Mouse (Mus musculus) kidney, adult 2 months (tissue): ENCODE results near the gene Ap1b1.

ENCODE experiments used
- CTCF ChIP-seq: fragments of 200-500 bp; conservative IDR thresholded peaks from 2 replicates; pipeline ENCODE4 v1.5.1; 2011; ENCODE audit warnings: low read depth, mild to moderate bottlenecking, control low read depth, low read length, moderate library complexity, mixed read lengths; ENCODE audit not compliant: insufficient read depth, insufficient read length
- POLR2A ChIP-seq: fragments of 200-500 bp; IDR thresholded peaks from one replicate; pipeline ENCODE4 v1.6.1; 2011; ENCODE audit warnings: low read depth, low read length, control low read depth

GRCm38 (mm10) chr11:5059704-5060156 is 73.1 kb downstream of the Ap1b1 start:
- no peak for TF ChIP-seq POLR2A
- peak; percentile 72 for TF ChIP-seq CTCF
